Mouse (Mus musculus): ENCODE measurements around the gene Cxcr5.

The Cxcr5 gene

GRCm38 (mm10) chr9:44477339-44478228 lies 84.1 kb downstream of the Cxcr5 start:
- DNase-seq = peak in 1 of 2 experiments; percentile 29

GRCm38 (mm10) chr9:44475936-44476335 lies 85.7 kb downstream of the Cxcr5 start:
- DNase-seq = no peak

DNA sequence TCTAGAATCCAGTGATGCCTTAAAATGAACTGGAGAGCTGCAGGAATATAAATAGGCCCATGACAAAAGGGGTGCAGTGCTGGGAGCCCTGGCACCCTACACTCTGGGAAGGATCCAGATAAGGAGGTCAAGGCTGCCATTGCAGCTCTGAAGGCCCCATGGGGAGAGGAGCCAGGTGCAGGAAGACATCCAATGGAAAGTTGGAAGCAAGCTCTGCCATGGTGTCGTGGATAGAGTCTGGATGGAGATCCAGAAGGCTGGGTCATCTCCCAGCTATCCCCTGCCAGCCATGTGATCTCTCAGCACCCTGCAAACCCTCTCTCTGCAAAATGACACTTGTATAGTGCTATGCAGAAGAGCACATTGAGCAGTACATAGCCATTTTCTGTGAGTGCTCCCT lies 87.3 kb downstream of the Cxcr5 start:
- no peak for DNase-seq

DNA sequence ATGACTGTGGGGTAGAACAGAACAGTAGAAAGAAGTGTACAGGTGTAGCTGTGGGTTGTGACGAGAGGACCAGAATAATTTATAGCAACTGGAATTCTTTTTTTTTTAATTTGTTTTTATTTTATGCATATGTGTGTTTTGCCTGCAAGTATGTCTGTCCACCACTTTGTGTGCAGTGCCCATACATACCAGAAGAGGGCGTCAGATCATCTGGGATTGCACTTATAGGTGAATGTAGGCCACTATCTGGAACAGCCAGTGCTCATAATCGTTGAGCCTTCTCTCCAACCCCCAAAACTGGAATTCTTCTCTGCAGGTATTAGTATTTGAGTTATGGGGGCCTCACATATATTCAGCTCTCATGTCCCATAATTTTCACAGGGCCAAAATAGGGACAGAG lies 88.5 kb downstream of the Cxcr5 start:
- no peak for DNase-seq

- no peak for DNase-seq
Observed at GRCm38 (mm10) chr9:44468800-44469199, 92.9 kb downstream of the Cxcr5 start.

GRCm38 (mm10) chr9:44468224-44468623 lies 93.5 kb downstream of the Cxcr5 start:
- no peak for DNase-seq

DNA sequence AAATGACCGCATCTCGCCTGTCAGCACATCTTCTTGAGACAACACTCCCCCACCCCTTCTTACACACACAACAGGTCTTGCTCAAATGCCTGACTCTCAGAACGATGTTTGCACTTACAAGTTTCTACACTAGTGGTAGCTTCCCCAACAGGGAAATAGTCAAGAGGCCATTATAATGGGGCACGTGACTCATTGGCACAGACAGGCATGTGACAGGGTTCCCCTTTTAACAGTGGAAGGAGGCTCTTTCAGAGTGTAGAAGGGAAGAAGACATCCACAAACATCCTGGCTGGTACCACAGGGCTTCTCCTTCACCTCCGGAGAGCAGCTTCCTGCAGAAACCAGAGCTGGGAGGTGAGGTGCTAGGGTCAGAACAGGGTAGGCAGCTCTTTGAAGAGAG lies 99.7 kb downstream of the Cxcr5 start:
- no peak for DNase-seq

All from thymus, adult 18-20 months (tissue).